Mouse (Mus musculus): ENCODE data around the gene Mas1. TPM values are rescaled to one million over a fixed set of nuclear protein-coding genes. Genes with fewer than 3 reads are reported as not detected.

Mas1 gene
- polyA plus RNA-seq (2015; fragmentation: Nextera tagmentation; extraction: Ambion mirVana) = 1.2 and 2.1 TPM in 2 replicates

GRCm38 (mm10) chr17:12868043-12868442 is at the start of gene Mas1:
Gene Mas1 (minus strand): TSS chr17:12868143.
- WGBS = 26% methylated on average over 2 of the region's 2 CpGs
- Histone ChIP-seq H3K9me3 (no peaks in the 10 kb centered on the region), H3K4me1 (peaks cover 49% of the 10 kb centered on the region), H3K9ac (no peak within 1 kb of the TSS), H3K27me3 (0 out of 2 replicates have a peak, but pooled peaks cover 3% of the 10 kb centered on the region), H3K4me3 (no peak within 1 kb of the TSS), H3K36me3 (no peaks in the 10 kb centered on the region), H3K4me2 (no peak within 1 kb of the TSS), H3K27ac (peak within 1 kb of the TSS; percentile 66)
- no peak for ATAC-seq (ENCODE audit: insufficient number of reproducible peaks, insufficient read depth, low FRiP score, low TSS enrichment, low read depth)

DNA sequence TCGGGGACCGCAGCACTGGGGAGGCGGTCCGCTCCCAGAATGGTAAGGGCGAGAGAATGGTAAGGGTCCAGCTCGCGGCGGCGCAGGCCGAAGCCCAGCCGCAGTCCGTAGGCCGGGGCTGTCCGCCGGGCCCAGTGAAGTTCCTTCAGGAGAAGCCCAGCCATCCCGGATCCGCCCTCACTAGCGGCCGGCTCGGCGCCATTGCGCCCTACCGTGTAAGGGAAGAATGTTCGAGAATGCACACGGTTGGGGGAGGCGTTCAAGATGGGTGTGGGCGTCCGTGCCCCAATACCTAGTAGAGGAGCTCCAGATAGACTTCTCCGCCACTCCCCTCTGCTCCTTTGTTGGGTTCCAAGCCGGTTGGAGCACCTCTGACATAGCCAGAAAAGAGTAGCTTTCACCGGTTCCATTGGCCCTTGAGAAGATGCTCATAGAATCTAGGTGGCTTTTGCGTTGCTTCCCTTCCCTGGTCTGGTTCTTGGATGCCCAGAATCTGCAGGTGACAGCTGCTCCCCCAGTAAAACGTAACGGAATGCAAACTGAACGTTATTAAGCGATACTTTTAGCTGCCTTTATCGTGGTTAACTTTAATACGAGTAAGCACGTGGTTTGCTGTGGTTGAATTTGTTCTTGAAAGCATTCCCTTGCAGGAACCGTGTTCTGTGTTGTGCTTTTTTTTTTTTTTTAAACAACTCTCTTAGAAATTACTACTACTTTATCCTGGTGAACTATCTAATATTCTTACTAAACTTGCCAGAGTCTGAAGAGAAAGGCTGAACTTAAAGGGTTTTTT is 48.8 kb upstream of the Mas1 start:
- peak; percentile 43 for ATAC-seq (ENCODE audit: insufficient number of reproducible peaks, insufficient read depth, low FRiP score, low TSS enrichment, low read depth)
- Histone ChIP-seq H3K27ac (peak overlapping the region; percentile 92), H3K9me3 (no peaks in the 10 kb centered on the region), H3K4me1 (peaks cover 8% of the 10 kb centered on the region; the same call in 1 of the 2 replicates), H3K4me3 (peak overlapping the region; percentile 92), H3K4me2 (peak overlapping the region; percentile 77), H3K36me3 (peaks cover 59% of the 10 kb centered on the region), H3K9ac (peak overlapping the region; percentile 99), H3K27me3 (no peaks in the 10 kb centered on the region)
- under 1% methylated on average over 40 of the region's 40 CpGs for WGBS

DNA sequence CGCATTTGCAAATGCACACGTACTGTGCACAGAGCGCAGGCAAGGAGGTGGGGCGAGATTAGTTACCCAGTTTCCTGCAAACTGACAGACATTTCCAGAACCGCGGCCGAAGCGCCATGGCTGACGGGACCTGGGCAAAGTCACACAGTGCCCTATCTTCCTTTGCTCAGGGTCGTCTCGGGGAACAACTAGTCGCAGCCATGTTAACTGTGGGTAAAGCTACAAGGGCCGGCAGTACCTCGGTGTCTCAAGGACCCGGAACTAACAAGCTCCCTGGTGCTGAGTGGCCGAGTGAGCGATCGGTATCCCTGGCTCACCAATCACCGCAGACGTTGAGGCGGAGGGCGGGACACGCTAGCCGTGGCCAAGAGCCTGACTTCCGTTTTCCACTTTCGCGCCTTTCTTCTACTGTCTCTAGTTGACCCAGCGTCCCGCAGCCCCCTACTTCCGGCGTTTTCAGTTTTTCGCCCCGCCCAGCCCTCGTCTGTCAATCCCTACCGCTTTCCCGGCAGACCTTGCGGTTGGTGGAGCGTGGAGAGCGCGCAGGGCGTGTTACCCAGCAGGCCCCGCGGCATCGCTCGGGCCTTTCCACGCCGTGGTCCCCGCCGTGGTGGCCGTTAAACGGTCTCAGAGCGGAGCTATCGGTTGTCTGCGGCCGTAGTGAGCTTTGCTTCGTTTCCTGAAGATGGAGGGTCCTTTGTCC is 48.1 kb upstream of the Mas1 start, which contains the start of gene Mrpl18:
TSS of gene Mrpl18 (minus strand) at position 465 of the 703 bp plus-strand sequence.
- Histone ChIP-seq H3K27ac (peak within 1 kb of the TSS; percentile 92), H3K4me3 (peak within 1 kb of the TSS; percentile 92), H3K9ac (peak within 1 kb of the TSS; percentile 99), H3K4me1 (peaks cover 8% of the 10 kb centered on the region; the same call in 1 of the 2 replicates), H3K36me3 (peaks cover 59% of the 10 kb centered on the region), H3K27me3 (no peaks in the 10 kb centered on the region), H3K9me3 (no peaks in the 10 kb centered on the region), H3K4me2 (peak within 1 kb of the TSS; percentile 85)
- peak; percentile 100 for ATAC-seq (ENCODE audit: insufficient number of reproducible peaks, insufficient read depth, low FRiP score, low TSS enrichment, low read depth)
- under 1% methylated on average over 56 of the region's 56 CpGs for WGBS

GRCm38 (mm10) chr17:12915488-12915880 is 47.5 kb upstream of the Mas1 start, which contains the start of gene Tcp1:
Gene Tcp1 (plus strand): TSS chr17:12915701.
- ATAC-seq (ENCODE audit: insufficient number of reproducible peaks, insufficient read depth, low FRiP score, low TSS enrichment, low read depth) = no peak
- Histone ChIP-seq H3K4me3 (peak within 1 kb of the TSS; percentile 92), H3K27ac (peak within 1 kb of the TSS; percentile 92), H3K9ac (peak within 1 kb of the TSS; percentile 99), H3K27me3 (no peaks in the 10 kb centered on the region), H3K4me1 (peaks cover 8% of the 10 kb centered on the region; the same call in 1 of the 2 replicates), H3K9me3 (no peaks in the 10 kb centered on the region), H3K4me2 (peak within 1 kb of the TSS; percentile 85), H3K36me3 (peaks cover 59% of the 10 kb centered on the region)
- WGBS = under 1% methylated on average over 18 of the region's 18 CpGs

DNA sequence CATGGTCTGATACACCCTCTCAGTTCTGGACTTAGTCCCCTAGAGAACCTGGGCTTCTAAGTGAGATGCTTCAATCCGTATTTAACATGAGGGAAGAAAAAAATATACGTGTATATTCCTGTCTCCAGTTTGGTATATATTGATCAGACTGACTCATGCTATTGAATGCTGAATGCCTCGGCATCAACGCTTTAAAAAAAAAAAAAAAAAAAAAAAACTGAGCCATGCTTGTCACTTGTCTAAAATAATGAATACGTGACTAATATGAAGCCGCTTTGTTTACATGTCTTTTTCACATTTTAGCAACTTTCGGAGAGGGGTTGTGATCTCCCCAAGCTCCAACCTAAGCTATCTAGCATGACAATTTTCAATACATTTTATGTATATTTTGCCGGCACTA is 42.4 kb upstream of the Mas1 start:
- ATAC-seq (ENCODE audit: insufficient number of reproducible peaks, insufficient read depth, low FRiP score, low TSS enrichment, low read depth) = no peak
- Histone ChIP-seq H3K9me3 (no peaks in the 10 kb centered on the region), H3K9ac (no peak overlapping the region), H3K27ac (no peak overlapping the region), H3K4me1 (peaks cover 8% of the 10 kb centered on the region; the same call in 1 of the 2 replicates), H3K4me2 (no peak overlapping the region), H3K27me3 (no peaks in the 10 kb centered on the region), H3K4me3 (no peak overlapping the region), H3K36me3 (peaks cover 49% of the 10 kb centered on the region)
- WGBS = 88% methylated on average over 8 of the region's 8 CpGs

DNA sequence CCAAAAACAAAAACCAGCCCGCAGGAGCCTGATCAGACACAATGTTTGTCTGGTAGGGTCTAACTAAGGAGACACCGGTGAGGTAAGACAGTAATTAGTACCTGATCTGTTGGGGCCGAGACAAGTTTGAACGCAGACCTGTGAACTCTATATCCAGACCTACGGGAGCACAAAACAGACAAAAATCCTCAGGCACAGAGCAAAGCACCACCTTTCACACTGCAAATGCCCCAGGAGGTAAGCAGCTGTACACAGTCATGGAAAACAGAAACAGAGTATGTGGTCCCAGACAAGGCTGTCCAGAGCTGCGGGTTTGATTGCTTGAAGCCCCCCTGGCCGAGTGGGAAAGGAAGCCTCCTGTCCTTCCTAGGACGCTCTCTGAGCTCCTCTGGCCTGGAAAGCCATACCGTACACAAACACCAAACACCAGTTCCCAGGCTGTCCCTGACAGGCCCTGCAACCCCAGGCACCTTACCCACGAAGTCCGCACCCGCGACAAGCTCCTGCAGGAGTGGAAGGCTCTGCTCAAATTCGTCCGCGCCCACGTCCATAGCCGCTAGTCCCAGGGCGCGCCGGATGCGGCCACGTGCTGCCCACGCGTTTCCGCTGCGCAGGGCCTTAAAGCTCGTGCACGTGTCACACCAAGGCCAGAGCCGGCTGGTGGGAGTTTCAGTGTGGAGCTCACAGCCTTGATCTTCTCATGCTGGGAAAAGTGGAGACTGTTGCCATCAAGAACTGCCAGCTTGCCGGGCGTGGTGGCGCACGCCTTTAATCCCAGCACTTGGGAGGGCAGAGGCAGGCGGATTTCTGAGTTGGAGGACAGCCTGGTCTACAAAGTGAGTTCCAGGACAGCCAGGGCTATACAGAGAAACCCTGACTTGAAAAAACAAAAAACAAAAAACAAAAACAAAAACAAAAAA is 41.7 kb upstream of the Mas1 start, which contains the start of gene Pnldc1:
TSS of gene Pnldc1 (minus strand) at position 870 of the 920 bp plus-strand sequence.
- no peak within 1 kb of the TSS for H3K4me2 ChIP-seq
- ATAC-seq (ENCODE audit: insufficient number of reproducible peaks, insufficient read depth, low FRiP score, low TSS enrichment, low read depth) = no peak
- H3K9ac ChIP-seq = 0 out of 2 replicates have a peak within 1 kb of the TSS, but pooled peaks have one; percentile 27
- 79% methylated on average over 35 of the region's 35 CpGs for WGBS
- no peak within 1 kb of the TSS for H3K4me3 ChIP-seq
- no peaks in the 10 kb centered on the region; the same call in none of the 2 replicates for H3K4me1 ChIP-seq
- no peaks in the 10 kb centered on the region for H3K9me3 ChIP-seq
- peaks cover 56% of the 10 kb centered on the region for H3K36me3 ChIP-seq
- H3K27me3 ChIP-seq = no peaks in the 10 kb centered on the region
- 0 out of 2 replicates have a peak within 1 kb of the TSS, but pooled peaks have one; percentile 7 for H3K27ac ChIP-seq

GRCm38 (mm10) chr17:12906436-12906835 is 38.5 kb upstream of the Mas1 start:
- Histone ChIP-seq H3K4me2 (no peak overlapping the region), H3K27ac (no peak overlapping the region), H3K4me3 (no peak overlapping the region), H3K9me3 (no peaks in the 10 kb centered on the region), H3K4me1 (peaks cover 10% of the 10 kb centered on the region), H3K36me3 (peaks cover 40% of the 10 kb centered on the region), H3K27me3 (no peaks in the 10 kb centered on the region), H3K9ac (no peak overlapping the region)
- ATAC-seq (ENCODE audit: insufficient number of reproducible peaks, insufficient read depth, low FRiP score, low TSS enrichment, low read depth) = no peak
- 90% methylated on average over 9 of the region's 9 CpGs for WGBS

DNA sequence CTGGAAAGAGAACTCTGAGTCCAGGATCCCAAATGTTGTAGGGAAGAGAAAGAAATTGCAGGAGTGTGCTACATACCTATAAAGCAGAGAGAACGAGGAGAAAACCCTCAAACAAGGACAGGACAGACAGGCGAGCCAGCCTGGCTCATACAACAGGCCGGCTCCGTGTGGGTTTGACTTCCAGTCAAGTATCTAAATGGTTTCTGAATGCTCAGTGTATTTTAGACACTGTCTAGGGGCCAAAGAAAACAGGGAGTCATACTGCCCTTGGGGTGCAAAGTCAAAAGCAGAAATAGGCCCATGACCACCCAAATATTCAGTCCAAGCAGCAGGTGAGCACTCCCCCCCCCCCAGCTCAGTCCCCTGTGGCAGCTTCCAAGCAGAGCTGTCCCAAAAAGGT is 37.9 kb upstream of the Mas1 start:
- no peak for ATAC-seq (ENCODE audit: insufficient number of reproducible peaks, insufficient read depth, low FRiP score, low TSS enrichment, low read depth)
- Histone ChIP-seq H3K36me3 (peaks cover 40% of the 10 kb centered on the region), H3K9me3 (no peaks in the 10 kb centered on the region), H3K4me1 (peaks cover 10% of the 10 kb centered on the region), H3K27ac (no peak overlapping the region), H3K9ac (no peak overlapping the region), H3K4me2 (no peak overlapping the region), H3K4me3 (no peak overlapping the region), H3K27me3 (no peaks in the 10 kb centered on the region)
- 86% methylated on average over 4 of the region's 4 CpGs for WGBS

- ATAC-seq (ENCODE audit: insufficient number of reproducible peaks, insufficient read depth, low FRiP score, low TSS enrichment, low read depth) = no peak
- 69% methylated on average over 1 of the region's 1 CpGs for WGBS
- H3K4me2 ChIP-seq = no peak overlapping the region
- H3K36me3 ChIP-seq = peaks cover 46% of the 10 kb centered on the region
- H3K4me3 ChIP-seq = no peak overlapping the region
- H3K9ac ChIP-seq = no peak overlapping the region
- peaks cover 14% of the 10 kb centered on the region for H3K4me1 ChIP-seq
- H3K27ac ChIP-seq = no peak overlapping the region; the same call in 1 of the 2 replicates
- H3K27me3 ChIP-seq = no peaks in the 10 kb centered on the region
- H3K9me3 ChIP-seq = no peaks in the 10 kb centered on the region
These were observed 36.4 kb upstream of the Mas1 start for GRCm38 (mm10) chr17:12904349-12904748.

DNA sequence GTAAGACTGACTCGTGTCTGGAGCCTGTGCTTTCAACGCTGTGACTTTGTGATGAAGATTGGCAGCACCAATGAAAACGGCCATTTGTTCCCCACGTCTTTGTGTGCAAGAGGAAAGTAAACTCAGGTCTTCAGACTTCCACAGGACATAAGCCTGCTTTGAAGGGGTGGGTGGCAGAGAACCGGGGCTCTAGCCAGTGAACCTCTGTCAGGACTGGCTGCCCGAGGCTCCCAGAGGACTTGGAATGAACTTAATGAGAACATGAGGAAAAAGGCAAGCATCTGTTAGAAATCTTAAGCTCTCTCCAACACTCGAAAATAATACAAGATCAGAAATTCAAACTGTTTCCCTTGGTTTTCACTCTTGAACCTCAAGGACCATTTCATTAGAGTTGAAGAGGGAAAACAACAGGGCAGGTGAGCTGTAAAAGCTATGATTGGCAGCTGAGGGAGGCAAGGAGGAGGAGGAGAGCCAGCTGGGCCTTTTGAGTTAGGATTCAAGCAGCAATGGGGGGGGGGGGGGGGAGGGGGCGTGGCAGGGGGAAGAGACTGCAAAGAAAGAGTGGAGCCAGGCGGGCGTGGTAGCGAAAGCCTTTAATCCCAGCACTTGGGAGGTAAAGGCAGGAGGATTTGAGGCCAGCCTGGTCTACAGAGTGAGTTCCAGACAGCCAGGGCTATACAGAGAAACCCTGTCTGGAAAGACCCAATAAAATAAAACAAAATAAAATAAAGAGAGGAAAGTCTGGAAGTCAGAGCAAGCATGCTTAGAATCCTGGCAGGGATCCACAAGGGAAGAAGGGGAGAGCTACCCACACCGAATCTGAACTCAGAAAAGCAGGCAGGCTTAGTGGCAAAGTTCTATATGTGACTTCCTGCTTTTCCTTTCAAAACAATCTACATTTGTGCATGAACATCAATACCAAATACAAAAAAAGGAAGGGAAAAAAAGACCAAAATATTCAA is 35.7 kb upstream of the Mas1 start:
- H3K4me2 ChIP-seq = no peak overlapping the region
- H3K27ac ChIP-seq = peak overlapping the region; percentile 74
- peak; percentile 10; the same call in 1 of the 2 replicates for ATAC-seq (ENCODE audit: insufficient number of reproducible peaks, insufficient read depth, low FRiP score, low TSS enrichment, low read depth)
- no peak overlapping the region for H3K9ac ChIP-seq
- WGBS = 31% methylated on average over 11 of the region's 12 CpGs
- H3K27me3 ChIP-seq = no peaks in the 10 kb centered on the region
- H3K9me3 ChIP-seq = no peaks in the 10 kb centered on the region
- H3K36me3 ChIP-seq = peaks cover 46% of the 10 kb centered on the region
- H3K4me3 ChIP-seq = no peak overlapping the region
- H3K4me1 ChIP-seq = peaks cover 14% of the 10 kb centered on the region

All from embryonic facial prominence, embryonic 13.5 days (tissue).